Mouse (Mus musculus): ENCODE data around the gene Pitpnb.

Gene Pitpnb

DNA sequence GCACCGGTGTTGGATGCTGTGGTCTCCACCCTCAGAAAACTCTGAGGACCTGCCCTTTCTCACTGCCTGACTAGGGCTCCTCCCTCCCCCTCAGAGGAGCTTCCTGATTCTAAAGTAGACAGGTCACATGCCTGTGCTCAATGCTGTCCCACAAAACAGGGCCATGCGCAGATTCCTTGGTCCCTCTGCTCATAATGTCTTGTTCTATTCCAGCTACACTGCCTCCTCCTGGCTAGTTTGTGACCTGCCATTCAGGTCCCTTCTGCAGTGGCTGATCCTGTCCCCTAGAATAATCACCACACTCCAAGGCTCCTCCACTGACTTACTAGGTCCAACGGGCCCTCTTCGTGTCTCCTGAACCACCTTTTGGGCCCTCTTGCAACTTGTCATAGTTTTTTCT, 65.6 kb downstream of the Pitpnb start:
- DNase-seq (ENCODE audit: low read depth, low spot score), result no peak

DNA sequence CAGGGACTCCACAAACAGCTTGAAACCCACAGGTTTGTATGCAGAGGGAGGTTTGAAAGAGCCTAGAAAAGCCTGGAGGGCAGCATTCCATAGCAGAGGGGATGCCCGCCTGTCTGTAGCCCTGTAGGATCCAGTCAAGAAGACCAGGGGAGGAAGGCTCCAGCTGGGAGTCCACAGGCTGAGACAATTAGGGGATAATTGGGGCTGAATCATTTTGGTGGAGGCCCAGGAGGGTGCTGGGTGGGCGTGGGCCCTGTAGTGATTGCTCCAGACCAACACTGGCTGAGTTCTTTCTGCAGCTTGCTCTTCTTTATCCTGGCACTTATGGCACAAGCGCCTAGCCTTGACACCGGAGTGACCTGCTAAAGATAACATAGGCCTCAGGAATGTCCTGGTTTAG, 67.9 kb downstream of the Pitpnb start:
- DNase-seq (ENCODE audit: low read depth, low spot score), result no peak

DNA sequence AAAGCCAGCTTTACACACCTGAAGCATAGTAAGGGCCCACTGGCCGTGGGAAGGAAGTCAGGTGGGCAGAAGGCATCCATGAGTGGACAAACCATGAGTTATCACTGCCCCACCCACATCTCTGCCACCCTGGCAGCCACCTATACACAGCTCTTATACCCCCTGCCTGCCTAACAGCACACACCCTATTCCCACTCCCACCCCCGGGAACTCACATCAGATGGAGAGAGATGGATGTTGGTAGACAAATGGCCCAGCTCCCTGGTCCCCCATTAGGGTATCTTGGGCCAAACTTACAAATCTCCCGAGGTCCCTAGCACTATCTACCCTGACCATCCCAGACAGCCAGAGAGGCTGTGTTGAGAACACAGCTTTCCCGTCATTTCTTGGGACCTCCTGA, 68.7 kb downstream of the Pitpnb start:
- no peak for DNase-seq (ENCODE audit: low read depth, low spot score)

DNA sequence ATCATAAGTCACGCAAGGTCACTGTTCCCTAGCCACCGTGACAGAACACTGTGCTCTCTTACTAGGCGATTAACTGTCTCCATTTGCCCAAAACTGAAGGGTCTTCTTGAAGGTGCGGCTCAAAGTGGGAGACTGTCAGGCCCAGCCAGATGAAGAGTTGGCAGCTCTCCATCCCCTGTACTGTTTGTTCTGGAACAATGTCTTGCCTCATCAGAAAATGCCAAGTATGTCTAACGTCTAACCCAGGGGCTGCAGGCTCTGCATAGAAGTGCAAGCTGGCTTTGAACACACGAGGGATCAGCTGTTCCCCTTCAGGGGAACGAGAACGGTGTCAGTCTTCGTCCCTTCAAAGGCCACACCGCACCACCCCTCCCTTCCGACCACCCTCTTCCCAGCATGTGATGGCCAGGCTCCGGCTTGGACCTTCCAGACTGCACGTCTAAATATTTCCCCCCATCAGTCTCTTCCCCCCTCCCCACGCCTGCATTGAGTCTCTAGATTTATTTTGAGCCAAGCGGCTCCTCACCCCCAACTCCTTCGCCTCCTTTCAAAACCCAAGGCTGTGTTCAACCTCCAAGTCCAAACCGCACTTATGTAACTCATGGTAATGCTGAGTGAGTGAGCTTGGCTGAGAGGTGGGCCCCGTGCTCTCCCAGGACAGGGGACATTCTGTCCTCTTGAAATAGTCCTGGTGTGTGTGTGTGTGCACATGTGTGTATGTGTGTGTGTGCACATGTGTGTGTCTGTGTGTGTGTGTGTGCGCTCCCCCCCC, 71.5 kb downstream of the Pitpnb start:
- DNase-seq (ENCODE audit: low read depth, low spot score), result no peak

DNA sequence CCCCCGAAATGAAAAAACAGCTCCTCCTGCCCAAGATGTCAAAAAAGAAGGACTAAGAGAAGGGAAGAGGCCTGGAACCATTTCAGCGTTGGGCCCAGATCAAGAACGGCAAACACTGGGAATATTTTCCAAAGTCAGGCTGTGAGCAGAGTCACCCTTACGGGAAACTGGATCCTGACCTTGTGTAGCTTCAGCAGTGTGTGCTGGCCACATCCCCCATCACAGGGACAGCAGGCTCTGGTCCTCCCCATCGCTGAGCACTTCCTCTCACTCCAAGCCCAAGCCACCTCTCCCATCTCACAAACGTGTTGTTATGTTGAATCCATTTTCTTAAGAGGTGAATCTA, 72.1 kb downstream of the Pitpnb start:
- no peak for DNase-seq (ENCODE audit: low read depth, low spot score)

DNA sequence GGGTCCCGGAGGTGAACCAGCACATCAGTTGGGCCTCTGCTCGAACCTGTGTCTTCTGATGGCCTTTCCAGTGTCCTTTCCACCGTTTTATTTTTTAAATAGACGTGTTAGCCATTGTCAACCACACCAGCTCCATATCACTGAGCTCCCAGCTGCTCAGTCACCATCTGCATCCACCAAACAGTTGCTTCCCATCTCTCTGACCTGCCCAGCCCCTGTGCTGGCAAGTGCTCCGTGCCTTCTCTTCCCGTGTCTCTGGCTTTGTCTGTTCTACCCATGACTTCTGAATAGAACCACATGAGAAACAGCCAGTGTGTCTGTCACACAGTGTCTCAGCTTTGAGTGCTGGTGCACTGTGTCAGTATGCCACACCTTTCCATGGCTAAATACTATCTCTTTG, 74.2 kb downstream of the Pitpnb start:
- no peak for DNase-seq (ENCODE audit: low read depth, low spot score)

DNA sequence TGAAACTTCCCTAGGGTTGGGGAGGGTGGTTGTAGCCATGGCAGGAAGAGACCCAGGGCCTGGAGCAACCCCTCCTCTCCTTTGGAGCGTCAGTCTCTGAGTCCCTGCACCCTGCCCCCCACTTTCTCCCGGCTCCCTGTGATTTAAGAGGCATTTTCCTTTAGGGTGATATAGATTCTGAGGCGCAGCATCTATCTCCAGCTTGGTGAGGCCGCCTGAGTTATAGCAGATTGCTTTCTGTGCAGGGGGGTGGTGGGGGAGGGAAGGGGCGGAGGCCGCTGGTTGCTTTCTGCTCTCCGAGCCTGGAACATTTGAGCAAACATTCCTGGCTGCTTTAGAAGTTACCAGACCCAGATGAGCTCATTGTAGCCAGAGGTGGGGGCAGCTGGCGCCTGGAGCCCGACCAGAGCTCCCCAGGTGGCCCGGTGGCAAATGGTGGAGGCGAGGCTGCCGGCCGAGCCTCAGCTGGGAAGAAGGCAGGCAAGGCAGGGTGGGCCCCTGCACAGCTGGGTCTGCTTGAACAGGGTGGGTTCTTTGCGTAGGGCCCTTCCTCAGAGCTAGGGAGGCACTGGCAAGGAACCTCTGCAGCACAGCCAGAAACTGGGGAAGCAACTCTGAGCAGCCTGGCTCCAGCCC, 78.0 kb downstream of the Pitpnb start:
- no peak for DNase-seq (ENCODE audit: low read depth, low spot score)

DNA sequence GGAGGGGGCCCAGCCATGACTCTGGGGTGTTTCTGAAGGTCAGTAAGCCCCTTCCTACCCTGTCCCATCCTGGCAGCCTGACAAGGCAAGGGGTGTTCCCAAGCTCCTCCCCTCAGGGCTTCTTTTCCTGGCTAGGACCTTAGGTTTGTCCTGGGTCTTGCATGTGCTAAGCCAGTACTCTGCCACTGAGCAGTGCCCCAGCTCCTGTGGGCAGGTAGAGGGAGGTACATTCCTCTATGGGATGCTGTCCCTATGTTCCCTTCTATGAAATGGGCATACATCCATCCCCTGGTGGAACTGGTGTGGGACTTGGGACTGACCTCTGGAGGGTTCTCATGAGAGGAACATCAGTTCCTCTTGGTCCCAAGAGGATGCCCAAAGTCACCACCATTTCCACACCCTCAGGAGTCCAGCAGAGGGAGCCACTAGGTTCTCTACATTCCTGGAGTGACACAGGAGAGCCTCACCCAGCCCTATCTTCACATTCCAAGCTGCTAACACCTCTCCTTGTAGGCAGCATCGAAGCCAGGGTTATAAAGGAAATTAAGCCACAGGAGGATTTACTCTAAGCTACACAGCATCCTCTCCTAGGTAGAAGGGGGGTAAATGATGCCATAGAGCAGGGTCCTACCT, 79.0 kb downstream of the Pitpnb start:
- DNase-seq (ENCODE audit: low read depth, low spot score), result no peak

DNA sequence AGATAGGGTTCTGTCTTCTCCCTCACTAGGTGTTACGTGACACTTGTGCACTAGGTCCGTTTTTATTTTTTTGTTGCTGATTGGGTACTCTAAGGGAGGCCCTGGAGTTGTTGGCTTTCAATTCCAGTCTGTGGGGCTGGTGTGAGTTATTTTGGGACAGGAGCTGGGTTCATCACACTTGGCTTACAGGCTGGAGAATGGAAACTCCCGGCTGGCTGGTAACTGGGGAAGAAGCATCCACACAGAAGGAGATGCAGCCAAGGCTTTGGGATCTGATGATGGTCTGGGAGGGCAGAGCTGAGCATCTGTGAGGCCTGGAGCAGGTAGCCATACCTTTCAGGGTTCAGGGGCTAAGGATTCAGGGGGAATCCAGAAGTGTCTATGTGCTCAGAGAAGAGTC, 80.1 kb downstream of the Pitpnb start:
- DNase-seq (ENCODE audit: low read depth, low spot score), result no peak

DNA sequence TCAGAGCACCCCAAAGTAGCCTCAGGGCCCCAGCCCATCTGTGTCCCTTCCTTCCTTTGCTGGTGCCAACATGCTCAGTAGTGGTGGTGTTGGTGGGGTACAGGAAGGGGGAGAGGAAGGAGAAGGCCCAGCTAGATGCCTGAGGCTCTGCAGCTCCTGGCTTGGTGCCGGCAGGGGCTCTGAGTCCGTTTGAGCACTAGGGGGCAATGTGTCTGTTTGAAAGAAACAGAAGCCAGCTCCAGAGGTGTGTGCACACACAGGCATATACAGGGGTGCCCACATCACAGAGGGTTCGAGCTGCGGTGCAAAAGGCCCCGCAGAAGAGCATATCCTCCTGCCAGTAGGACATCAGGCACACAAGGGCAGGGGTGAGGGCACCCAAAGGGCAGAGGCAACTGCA, 83.6 kb downstream of the Pitpnb start:
- DNase-seq (ENCODE audit: low read depth, low spot score), result peak; percentile 66

DNA sequence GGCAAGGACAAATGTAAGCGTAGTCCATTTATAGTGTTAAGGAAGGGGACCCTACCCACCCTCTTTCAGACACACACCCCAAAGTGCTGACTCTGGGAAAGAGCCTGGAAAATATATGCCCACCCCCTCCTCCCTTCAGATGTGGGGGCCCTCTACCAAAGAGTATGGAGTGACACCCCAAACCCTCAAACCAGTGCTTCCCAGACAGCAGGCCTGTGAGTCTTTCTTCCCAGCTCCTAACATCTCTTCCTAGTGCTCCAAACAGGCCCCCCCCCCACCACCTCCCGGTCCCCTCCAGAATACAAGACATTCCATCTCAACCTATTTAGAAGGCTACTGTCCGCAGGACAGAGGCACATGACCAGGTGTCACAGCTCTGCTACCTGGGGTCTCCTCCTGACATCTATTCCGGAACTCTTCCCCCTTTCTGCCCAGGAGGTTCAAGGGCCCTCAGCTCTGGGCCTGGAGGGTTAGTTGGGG, 84.2 kb downstream of the Pitpnb start:
- no peak for DNase-seq (ENCODE audit: low read depth, low spot score)

DNA sequence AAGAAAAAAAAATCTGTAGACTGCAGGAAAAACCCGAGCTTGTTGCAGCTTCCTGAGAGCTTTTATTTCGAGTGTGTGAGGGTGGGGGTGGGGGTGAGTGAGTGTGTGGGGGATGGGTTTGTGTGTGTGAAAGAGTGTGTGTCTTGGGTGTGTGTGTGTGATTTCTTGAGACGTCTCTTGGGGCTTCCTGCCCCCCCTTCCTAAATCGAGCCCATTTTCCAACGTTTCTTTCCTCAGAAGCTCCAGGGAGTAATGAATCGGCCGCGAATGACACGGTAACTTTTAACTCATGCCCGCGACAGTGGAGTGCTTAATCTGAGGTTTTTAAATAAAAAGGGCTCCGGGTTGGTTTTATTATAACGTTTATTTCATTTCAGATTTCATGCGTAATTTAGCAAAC, 85.0 kb downstream of the Pitpnb start:
- no peak for DNase-seq (ENCODE audit: low read depth, low spot score)

DNA sequence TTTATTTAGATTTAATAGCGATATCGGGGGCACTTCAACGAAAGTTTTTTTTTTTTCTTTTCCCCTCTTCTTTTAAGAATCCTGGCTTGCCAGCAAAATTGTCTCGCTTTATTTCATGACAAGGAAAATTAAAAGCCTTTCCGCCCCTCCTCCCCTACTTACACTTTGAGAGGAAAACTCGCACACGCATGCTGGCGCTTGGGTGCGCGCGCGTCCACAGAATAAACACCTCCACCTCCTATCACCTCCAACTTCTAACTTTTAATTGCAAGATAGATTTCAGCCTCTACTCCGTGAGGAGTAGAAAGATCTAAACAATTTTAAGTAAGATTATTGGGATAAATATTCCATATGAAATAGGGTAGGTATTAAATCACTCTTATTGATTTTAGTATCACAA, 85.5 kb downstream of the Pitpnb start:
- no peak for DNase-seq (ENCODE audit: low read depth, low spot score)

DNA sequence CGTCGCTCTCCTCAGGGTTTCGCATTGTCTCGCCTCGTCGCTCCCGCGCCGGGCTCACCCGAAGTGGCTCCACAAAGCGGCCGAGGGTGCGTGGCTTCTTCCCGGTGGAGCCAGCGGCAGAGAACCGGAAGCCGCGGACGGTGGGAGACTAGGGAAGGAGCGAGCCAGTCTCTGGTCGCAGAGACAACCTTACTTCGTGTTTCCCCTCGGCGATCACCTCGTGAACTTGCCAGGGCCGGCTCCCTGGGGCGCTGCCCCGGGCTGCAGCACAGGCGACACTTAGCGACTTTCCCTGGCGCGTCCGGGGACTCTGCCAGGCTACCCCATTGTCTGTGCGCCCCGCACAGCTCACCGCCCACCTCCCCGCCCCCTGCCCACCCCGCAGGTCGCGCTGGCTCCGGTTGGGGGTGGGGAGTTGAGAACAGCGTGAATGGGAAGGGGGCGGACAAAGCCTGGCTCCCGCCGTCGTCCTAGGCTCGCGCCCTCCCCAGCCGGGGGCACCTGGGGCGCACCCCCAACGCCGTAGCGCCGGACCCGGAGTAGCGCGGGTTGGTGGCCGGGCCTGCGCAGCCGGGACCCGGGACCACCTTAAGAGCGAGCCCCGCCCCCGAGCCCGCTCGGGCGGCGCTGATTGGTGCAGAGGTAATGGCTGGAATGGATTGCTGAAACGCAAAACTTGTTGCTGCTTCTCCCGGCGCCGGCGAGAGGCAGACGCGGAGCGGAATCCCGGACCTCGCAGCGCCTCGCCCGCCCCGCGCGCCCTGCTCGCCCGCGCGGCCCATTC, 86.2 kb downstream of the Pitpnb start, which contains the start of gene Mn1:
Gene Mn1 (plus strand): TSS at position 772 of the 784 bp plus-strand sequence.
- DNase-seq (ENCODE audit: low read depth, low spot score), result peak; percentile 80

DNA sequence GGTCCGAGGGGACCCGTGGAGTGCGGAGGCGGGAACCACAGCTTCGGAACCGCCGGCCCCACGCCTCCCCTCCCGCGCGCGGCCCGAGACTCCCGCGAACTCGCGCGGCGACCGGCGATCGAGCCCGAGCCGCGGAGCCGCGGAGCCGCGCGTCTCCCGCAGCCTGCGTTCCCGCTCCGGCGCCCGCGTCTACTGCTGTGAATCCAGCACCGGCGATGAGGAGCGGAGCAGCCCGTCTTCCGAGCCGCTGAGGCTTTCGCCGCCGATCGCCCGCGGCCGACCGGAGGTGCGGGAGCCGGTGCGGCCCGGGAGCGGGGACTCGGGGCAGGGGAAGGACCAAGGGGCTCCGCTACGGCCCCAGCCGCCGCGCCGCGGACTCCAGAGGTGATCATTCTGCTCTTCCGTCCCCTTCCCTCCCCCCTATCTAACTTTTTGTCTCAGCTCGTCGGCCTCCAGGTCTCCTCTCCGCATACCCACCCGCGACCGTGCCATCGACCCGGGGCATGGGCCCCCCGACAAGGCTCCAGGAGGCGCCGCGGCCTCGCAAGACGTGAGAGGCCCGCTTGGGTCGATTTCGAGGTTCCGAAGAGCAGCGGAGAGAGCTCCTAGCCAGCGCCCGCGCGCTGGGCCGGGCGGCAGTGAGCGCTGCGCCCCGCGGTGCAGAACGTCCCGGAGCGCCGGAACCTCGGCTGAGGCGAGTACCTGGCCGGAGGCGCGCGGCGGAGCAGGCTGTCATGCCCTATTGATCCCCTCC, 87.0 kb downstream of the Pitpnb start:
- DNase-seq (ENCODE audit: low read depth, low spot score), result no peak

DNA sequence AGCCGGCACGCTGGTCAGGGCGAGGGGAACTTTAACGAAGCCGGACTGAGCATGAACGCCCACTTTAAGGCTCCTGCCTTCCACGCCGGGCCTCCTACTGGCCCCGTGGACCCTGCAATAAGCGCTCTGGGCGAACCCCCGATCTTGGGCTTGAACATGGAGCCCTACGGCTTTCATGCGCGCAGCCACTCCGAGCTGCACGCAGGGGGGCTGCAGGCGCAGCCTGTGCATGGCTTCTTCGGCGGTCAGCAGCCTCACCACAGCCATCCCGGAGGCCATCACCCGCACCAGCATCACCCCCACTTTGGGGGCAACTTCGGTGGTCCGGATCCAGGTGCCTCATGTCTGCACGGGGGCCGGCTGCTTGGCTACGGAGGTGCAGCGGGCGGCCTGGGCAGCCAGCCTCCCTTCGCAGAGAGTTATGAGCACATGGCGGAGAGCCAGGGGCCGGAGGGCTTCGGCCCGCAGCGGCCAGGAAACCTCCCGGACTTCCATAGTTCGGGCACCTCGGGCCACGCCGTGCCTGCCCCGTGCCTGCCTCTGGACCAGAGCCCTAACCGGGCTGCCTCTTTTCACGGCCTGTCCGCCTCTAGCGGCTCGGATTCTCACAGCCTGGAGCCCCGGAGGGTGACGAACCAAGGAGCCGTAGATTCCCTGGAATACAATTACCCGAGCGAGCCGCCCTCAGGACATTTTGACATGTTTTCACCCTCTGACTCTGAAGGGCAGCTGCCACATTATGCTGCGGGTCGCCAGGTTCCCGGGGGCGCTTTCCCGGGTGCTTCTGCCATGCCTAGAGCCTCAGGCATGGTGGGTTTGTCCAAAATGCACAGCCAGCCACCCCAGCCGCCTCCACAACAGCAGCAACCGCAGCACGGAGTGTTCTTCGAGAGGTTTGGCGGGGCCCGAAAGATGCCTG, 87.9 kb downstream of the Pitpnb start:
- DNase-seq (ENCODE audit: low read depth, low spot score), result no peak

DNA sequence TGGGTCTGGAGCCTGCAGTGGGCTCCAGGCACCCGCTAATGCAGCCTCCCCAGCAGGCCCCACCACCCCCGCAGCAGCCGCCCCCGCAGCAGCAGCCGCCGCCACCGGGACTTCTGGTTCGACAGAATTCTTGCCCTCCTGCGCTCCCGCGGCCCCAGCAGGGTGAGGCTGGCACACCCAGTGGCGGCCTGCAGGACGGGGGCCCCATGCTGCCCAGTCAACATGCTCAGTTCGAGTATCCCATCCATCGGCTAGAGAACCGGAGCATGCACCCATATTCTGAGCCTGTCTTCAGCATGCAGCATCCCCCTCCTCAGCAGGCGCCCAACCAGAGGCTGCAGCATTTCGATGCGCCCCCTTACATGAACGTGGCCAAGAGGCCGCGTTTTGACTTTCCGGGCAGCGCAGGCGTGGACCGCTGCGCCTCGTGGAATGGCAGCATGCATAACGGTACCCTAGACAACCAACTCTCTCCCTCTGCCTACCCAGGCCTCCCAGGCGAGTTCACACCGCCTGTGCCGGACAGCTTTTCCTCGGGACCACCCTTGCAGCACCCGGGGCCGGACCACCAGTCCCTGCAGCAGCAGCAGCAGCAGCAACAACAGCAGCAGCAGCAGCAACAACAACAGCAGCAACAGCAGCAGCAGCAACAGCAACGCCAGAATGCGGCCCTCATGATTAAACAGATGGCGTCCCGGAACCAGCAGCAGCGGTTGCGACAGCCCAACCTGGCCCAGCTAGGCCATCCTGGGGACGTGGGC, 88.7 kb downstream of the Pitpnb start:
- no peak for DNase-seq (ENCODE audit: low read depth, low spot score)

DNA sequence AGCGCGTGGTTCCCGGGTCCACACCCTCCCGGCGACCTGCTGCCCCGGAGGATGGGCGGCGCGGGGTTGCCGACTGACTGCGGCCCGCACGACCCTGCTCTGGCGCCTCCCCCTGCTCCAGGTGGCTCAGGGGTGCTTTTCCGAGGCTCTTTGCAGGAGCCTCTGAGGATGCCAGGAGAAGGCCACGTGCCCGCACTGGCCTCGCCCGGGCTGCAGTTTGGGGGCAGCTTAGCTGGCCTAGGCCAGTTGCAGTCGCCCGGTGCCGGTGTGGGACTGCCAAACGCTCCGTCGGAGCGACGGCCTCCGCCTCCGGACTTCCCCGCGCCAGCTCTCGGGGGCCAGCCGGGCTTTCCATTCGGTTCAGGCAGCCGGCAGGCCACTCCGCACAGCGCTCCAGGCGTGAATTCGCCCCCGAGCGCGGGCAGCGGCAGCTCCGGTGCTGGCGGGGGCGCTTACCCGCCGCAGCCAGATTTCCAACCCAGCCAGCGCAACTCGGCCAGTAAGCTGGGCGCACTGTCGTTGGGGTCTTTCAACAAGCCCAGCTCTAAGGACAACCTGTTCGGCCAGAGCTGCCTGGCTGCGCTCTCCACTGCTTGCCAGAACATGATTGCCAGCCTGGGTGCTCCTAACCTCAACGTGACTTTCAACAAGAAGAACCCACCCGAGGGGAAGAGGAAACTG, 89.6 kb downstream of the Pitpnb start:
- DNase-seq (ENCODE audit: low read depth, low spot score), result no peak

DNA sequence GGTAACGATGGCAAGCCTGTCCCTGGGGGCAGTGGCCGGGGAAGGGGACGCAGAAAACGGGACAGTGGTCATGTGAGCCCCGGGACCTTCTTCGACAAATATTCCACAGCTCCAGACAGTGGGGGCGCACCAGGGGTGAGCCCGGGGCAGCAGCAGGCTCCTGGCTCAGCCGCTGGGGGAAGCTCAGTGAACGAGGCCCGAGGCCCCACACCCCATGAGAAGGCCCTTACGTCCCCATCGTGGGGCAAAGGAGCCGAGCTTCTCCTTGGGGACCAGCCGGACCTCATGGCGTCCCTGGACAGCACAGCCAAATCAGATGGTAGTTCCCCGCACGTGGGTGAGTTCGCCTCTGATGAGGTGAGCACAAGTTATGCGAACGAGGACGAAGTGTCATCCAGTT, 90.3 kb downstream of the Pitpnb start:
- no peak for DNase-seq (ENCODE audit: low read depth, low spot score)

All from retina, postnatal 7 days (tissue).